ENCODE assay signal across 23 mouse cellular contexts in the genomic region with DNA sequence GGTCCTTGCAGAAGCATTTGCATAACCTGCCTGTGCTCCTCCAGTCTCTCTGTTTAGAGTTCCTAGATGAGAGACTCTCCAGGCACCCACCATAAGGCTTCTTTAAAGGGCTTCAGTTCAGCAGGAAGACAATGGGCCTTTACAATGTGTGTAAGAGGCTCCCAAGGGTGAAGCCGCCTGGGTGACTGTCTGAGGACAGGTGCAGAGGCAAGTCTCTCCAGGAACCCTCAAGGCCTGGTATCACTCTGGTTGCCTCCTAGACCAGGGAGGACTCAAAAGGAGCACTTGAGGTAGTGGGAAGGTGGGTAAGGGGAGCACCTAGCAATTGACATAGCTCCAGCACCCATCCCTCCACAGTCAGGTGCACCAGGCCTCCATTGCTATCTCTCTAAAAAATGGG. TPM values are rescaled to one million over a fixed set of nuclear protein-coding genes. Genes with fewer than 3 reads are reported as not detected.
A peak's percentile ranks its signal among the peaks of the same experiment; 100 is the strongest.
DNase-seq lines count a peak whose midpoint lies in the region.
"Had no signal": no experiment of that assay in that cellular context is flagged by ENCODE, and none has a peak within 500 bp of the region (broad histone marks: within the 10 kb centered on the region; RNA-seq: fewer than 3 reads in every experiment).

No protein-coding gene starts in this region.

- H3K27me3 ChIP-seq in heart, embryonic 10.5 days (ENCODE audit: insufficient read depth, poor library complexity, severe bottlenecking): no peaks in the 10 kb centered on the region
- H3K27me3 ChIP-seq: CH12.LX, Patski had no signal

- peak; percentile 59 for DNase-seq in heart, adult 11 months
- no peak for DNase-seq in heart, postnatal 14 days
- DNase-seq in heart, embryonic 10.5 days (ENCODE audit: low spot score): peak; percentile 53
- no peak for DNase-seq in heart, postnatal 25 days (ENCODE audit: low spot score)
- DNase-seq in ZHBTc4 (ENCODE audit: low read depth, low spot score): peak; percentile 32
- DNase-seq in neural tube, embryonic 10.5 days (ENCODE audit: extremely low spot score, low spot score): no peak
- DNase-seq: adrenal gland, adult 2 months; adrenal gland, adult 8-10 months; adrenal gland, postnatal 10 days; adrenal gland, postnatal 14 days; adrenal gland, postnatal 25 days; adrenal gland, postnatal 36 days; B cell, adult 2 months; cerebellum, adult 11 months; cerebellum, adult 11-12 months; cerebellum, adult 18-20 months; cerebellum, adult 2 months had no signal

- no peak overlapping the region for H3K27ac ChIP-seq in heart, embryonic 10.5 days

- intact Hi-C loops in heart, postnatal 14 days (cut with DNase I): no loop called here
- intact Hi-C loops in heart, postnatal 25 days (cut with DNase I): no loop called here

- WGBS in heart, embryonic 10.5 days: 53% methylated on average over 1 of the region's 1 CpGs

- H3K4me3 ChIP-seq in heart, embryonic 10.5 days: no peak overlapping the region

- H3K4me1 ChIP-seq in heart, embryonic 10.5 days: no peaks in the 10 kb centered on the region

- no peaks in the 10 kb centered on the region for H3K9me3 ChIP-seq in heart, embryonic 10.5 days

- no peaks in the 10 kb centered on the region for H3K36me3 ChIP-seq in heart, embryonic 10.5 days
- H3K36me3 ChIP-seq: G1E had no signal

RNA-seq across cellular contexts. Expression of gene Irx2, which starts 55.8 kb away (rescaled TPM):
- total RNA-seq in heart, postnatal 14 days (2021): 1 to 10 TPM; 4.0 to 4.3 TPM
- polyA plus RNA-seq in heart, embryonic 10.5 days (2016; fragmentation: Nextera tagmentation; extraction: Ambion mirVana): 10.1 and 12.8 TPM in 2 replicates
- 1 to 10 TPM; 4.5 to 5.0 TPM for total RNA-seq in heart, postnatal 25 days (2021)
- total RNA-seq: CH12.LX, MEL had no signal
- polyA plus RNA-seq: activated CD4-positive, CD25-positive, alpha-beta regulatory T cell, adult 4 months; CD4-positive, CD25-positive, alpha-beta regulatory T cell, adult 4 months; G1E had no signal

Comparison
In these comparisons a context has a peak if more than half of its experiments do, and no peak if none do; other contexts are left out.
1. DNase-seq: peak in heart, adult 11 months (single experiment), heart, embryonic 10.5 days (single experiment) and ZHBTc4 (single experiment); none in heart, postnatal 14 days (0 of 2), heart, postnatal 25 days (single experiment) and neural tube, embryonic 10.5 days (single experiment).